Mouse (Mus musculus): ENCODE data around the gene Card10. TPM values are rescaled to one million over a fixed set of nuclear protein-coding genes. Genes with fewer than 3 reads are reported as not detected.
"Not testable (repeated sequence)": the region's sequence is repeated elsewhere in the genome, so short reads cannot be mapped to it uniquely, and the experiment has no call there.

Gene Card10
- 1 to 10 TPM; 4.8 to 4.9 TPM for total RNA-seq (2021)
- long read RNA-seq, experiment 1, partial matches to known transcripts: 3 of 3 reads
- long read RNA-seq, experiment 1, other reads (novel, unspliced or antisense): 0 of 3 reads
- long read RNA-seq, experiment 2, full-length matches to known transcripts: 1 of 3 reads
- long read RNA-seq, experiment 2, partial matches to known transcripts: 1 of 3 reads
- long read RNA-seq, experiment 2, other reads (novel, unspliced or antisense): 1 of 3 reads

DNA sequence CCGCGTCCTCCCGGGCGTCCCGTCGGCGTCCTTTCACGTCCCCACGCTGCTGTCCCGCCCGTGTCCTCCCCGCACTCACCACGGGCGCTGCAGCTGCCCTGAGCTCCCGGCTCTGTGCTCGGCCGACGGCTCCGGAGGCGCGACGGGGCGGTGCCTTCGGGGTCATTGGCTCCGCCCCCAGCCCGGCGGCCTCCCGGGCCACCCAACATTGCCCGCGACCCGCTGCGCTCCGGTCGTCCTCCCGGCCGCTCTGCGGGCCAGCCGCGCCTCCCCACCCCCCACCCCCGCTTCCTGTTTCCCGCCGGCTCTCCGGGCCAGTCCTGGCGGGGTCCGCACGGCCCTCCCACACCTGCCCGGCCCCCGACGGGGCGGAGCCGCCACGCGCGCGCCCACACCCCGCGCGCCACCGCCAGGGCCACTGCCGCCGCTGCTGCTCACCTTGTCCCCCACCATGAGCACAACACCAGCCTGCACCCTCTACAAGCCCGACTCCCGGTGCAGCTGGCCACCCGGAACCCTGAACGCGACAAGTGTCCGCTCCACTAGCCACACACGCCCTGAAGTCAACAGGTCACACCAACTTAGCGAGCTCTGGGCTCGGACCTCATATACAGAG is at the start of gene Card10:
Gene Card10 (minus strand): TSS at position 267 of the 616 bp plus-strand sequence.
- no peak for DNase-seq (ENCODE audit: low spot score in 2 of 2)

DNA sequence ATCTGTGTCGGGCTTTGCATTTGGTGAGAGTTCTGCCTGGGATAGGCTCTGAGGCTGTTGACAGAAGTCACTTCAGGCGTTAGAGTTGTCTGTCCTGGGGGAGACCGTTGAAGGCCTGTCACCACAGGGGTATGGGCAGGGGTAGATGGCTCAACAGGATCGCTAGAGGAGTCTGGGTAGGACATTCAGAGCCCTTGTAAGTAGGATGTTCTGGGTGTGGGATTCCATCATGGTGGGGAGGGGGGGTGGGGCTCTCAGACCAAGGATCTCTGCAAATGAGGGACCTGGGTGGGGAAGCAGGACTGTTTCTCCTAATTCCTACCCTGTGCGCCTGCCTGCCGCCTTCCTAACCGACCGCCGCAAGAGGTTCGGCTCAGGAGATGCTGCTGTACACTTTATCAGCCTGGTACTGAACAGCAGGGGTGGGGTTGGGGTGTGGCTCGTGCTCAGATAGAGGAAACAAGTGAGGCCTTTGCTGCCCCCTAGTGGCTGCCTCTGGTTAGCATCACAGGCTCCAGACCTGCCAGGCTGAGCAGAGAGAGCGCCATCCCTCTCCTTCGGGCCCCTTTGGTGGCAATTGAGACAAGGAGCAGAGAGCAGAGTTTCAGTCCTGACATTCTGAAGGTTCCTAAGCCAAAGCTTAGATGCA is 48.8 kb upstream of the Card10 start:
- peak; percentile 92 to 95 for DNase-seq (ENCODE audit: low spot score in 2 of 2)

GRCm38 (mm10) chr15:78850944-78851343 is 48.1 kb upstream of the Card10 start:
- no peak for DNase-seq (ENCODE audit: low spot score in 2 of 2)

DNA sequence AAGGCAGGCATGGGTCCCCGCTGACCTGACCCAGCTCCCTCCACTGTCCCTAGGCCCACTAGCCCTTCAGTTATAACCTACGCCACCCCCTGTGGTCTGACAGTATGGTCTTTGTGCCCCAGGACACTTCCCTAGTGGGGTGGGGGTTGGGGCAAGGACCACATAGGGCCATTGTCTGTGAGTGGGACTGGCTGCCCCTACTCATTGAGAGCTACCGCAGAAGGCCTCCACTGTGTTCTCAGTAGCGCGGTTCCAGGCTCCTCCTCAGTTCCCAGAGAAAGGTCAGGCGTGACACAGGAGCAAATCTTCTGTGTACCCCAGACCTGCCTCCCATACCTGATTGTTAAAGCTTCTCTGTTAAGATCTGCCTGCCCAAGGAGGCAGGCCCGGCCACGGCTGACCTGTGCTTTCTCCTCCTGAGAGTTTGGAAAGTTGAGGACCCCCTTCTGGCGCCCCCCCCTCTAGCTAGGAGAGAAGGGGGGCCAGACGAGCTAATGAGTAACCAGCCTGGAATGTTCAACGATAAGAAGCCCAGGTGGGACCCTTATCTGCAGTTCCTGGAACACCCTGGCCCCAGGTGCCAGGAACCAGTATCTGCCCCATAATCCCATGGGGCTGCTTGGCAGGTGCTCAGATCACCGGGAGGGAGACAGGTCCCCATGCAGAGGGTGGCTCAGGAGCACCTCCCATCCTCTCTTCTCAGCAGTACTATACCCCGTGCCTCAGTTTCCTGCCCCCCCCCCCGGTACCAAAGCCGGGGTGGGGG is 47.4 kb upstream of the Card10 start:
- DNase-seq (ENCODE audit: low spot score in 2 of 2): peak in 1 of 2 experiments; percentile 30

GRCm38 (mm10) chr15:78849485-78849884 is 46.6 kb upstream of the Card10 start:
- no peak for DNase-seq (ENCODE audit: low spot score in 2 of 2)

GRCm38 (mm10) chr15:78848467-78848866 is 45.6 kb upstream of the Card10 start:
- DNase-seq (ENCODE audit: low spot score in 2 of 2): peak; percentile 72 to 89

DNA sequence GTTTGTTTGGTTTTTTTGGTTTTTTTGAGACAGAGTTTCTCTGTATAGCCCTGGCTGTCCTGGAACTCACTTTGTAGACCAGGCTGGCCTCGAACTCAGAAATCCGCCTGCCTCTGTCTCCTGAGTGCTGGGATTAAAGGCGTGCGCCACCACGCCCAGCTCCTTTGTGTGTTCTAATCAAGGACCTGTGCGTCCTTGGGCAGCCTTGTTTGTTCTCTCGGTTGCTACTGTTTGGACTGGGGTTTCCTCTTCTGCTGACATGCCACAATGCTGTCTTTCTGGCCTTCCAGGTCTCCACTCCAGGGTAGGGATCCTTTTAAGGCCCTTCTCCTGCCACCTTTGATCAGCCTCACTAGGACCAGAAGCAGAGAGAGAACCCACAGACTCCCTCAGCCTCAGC is 44.0 kb upstream of the Card10 start:
- not testable (repeated sequence) for DNase-seq (ENCODE audit: low spot score in 2 of 2)

DNA sequence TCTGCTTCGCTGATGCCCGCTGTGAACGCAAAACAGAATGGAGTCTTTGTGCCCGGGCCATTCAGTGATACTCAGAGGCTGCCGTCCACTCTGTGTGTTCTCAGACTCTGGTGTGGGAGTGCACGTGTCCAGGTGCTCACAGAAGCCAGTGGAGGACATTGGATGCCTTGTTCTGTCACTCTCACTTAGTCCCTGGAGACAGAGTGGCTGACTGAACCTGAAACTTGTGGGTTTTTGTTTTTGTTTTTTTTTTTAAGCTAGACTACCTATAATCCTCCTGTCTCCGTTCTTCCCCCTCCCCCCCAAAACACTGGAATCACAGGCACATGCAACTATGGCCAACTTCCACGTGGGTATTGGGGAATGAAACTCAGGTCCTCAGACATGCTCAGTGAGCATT is 43.5 kb upstream of the Card10 start:
- no peak for DNase-seq (ENCODE audit: low spot score in 2 of 2)

DNA sequence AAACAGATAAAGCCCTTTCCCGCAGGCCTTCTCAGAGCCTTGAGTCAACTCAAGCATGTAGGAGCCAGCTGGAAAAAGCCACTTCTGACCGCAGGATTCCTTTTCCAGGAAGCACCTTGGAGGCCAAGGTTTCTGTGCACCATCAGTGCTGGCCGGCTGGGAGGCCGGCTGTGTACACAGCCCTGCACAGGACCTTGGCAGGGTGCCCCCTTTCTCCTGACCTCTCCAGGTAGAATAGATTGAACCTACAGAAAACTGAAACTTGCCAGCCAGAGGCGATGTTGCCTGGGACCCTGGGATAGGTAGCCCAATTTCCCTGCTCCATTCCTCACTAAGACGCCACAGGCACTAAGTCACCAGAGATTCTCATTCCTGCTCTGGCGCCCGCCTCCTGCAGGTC is 43.0 kb upstream of the Card10 start:
- DNase-seq (ENCODE audit: low spot score in 2 of 2): no peak

DNA sequence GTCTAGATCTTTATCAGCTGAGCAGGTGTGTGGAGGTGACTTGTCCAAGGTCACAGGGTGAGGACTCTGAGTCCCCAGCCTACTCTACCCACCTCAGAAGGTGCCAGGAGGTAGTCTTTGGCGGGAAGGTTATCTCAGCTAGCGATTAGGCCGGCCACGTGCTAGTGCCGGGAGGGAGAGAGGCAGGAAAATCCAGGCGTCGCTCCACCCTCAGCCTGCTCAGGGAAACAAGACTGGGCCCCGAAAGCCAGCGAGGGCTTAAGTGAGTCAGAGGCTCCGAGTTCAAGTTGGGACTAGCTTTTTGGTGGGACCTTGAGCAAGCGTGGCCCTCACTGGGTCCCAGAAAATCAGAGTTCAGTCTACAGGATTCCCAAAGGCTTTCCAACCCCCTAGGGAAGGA is 42.5 kb upstream of the Card10 start:
- DNase-seq (ENCODE audit: low spot score in 2 of 2): no peak

DNA sequence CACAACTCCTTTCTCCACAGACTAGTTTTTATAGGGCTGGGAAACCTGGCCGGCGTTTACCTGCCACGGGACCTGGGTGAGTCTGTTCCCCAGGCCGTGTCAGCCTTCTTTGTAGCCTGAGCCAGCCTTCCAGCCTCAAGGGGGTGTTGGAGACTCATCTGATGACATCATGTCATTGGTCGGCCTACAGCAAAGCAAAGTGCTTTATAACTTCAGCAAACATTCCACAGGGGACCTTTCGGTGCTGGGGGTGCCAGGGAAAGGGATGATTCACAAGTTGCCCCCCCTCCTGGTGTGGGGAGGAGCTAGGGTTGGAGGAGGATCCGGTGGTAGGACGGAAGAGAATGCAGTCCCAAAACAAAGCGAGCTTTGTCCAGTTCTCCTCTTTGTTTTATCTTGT is 41.9 kb upstream of the Card10 start:
- DNase-seq (ENCODE audit: low spot score in 2 of 2): no peak

DNA sequence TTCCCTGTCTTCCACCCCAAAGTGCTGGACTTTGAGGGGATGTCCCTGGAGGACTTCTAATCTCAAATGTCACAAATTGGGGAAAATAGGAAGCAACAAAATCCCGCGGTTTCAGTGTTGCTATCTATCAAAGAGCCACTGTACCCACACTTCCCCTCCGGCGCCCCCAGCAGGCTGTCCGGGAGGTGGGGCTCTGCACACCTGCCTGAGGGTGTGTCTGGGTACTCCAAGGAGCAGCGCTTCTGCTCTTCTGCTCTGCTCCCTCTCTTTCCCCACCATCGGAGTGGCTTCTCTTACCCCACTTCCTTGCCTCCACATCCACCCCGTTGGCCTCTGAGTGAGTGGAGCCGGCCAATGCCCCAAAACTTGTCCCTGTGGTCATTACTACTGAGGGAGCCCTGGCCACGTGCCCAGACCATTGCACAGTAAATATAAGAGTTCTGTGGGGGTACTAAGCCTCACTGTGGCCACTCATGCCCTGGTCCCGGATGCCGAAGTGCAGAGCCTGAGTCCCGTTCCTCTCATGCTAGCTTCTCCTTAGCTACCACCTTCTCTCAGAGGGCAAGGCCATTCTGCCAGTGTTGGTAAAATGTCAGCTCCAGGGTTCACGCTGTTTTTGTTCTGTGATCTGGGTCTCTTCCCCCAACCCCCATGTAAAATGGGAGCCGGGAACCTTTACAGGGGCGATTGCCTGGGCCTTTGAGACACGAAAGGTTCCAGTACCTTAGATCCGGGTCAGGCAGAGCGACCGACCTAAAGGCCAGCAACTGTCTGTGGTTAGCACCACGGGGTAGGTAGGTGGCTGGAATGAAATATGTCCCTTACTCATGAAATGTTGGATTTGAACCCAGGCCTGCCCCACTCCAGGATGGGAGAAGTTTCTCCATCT is 41.0 kb upstream of the Card10 start:
- DNase-seq (ENCODE audit: low spot score in 2 of 2): no peak

- DNase-seq (ENCODE audit: low spot score in 2 of 2): peak in 1 of 2 experiments; percentile 38
Measured at GRCm38 (mm10) chr15:78842371-78843163, 39.7 kb upstream of the Card10 start, which contains the start of gene Cdc42ep1. Cdc42ep1 (plus strand) TSS chr15:78842624.

- no peak for DNase-seq (ENCODE audit: low spot score in 2 of 2)
Measured at GRCm38 (mm10) chr15:78841161-78841790, 38.4 kb upstream of the Card10 start.

DNA sequence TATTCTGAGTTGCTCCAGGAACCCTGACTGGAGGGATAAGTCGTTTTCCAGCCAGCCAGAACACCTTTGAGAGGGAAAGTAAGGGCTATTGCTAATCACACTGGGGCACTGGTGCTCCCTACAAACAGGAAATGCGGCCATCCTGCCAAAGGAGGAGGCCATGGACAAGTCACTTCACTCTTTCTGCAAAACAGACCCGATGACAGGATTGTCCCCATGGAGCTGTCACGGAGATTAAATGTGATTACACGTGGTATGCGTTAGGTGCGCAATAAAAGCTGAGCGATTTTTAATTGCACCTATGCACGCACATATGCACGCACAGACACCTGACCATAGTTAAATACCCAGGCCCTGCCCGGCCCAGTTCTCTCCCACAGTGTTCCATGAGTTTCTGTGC is 37.9 kb upstream of the Card10 start:
- DNase-seq (ENCODE audit: low spot score in 2 of 2): no peak

DNA sequence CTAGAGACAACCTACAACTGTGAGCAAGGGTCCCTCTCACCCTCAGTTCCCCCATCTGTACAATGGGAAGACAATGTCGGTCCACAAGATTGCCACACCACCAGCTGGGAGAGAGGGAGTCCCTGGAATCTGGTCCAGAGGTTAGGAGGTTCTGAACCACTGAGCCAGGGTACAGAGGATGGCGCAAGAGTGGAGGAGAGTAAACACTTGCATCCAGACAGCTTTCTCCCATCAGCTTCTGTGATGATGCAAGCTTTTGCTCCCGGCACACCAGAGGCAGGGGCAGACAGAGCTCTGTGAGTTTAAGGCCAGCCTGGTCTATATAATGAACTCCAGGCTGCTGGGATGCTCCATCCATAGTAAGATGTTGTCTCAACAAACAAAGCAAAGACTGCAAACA is 37.4 kb upstream of the Card10 start:
- DNase-seq (ENCODE audit: low spot score in 2 of 2): no peak

DNA sequence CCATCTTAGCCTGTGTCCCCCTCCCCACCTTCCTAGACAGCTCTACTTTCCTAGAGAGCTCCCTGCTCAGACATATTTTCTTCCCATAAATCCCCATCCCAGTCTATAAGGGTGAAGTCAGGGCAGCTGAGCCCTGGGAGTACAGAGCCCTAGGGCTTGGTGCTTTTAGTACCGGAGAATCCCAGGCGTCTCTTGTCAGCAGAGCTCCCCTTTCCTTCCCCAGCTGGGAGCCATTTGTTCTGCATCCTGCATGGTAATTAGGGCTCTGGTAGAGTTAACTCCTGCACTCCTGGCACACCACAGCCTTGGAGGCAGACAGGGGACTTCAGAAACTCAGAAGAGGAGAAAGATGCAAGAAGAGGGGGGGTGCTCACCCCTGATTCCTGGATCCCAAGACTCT is 36.9 kb upstream of the Card10 start:
- no peak for DNase-seq (ENCODE audit: low spot score in 2 of 2)

GRCm38 (mm10) chr15:78836086-78836621 is 33.3 kb upstream of the Card10 start:
- no peak for DNase-seq (ENCODE audit: low spot score in 2 of 2)
